Mouse (Mus musculus) MEL (cell line): ENCODE results near the gene Rps16. TPM values are rescaled to one million over a fixed set of nuclear protein-coding genes. Genes with fewer than 3 reads are reported as not detected.

Experiments
- DNase-seq: peaks from one replicate; pipeline ENCODE4 v3.0.0; 2011; ENCODE audit warnings: low read depth, low spot score
- H3K27ac ChIP-seq: 2 replicates; pipeline ENCODE4 v1.5.1; 2012; ENCODE audit warnings: low read depth, mild to moderate bottlenecking, control low read depth, low read length, moderate library complexity; ENCODE audit not compliant: control insufficient read depth
- H3K27me3 ChIP-seq, 2 experiments: fragments of 150-350 bp in 1 of 2; sonication (generic) in 1 of 2; 2 replicates each; pipeline ENCODE4 v1.6.1; 2012; ENCODE audit warnings: low read length in 2 of 2, mild to moderate bottlenecking in 2 of 2, improper control_type of control experiment in 1 of 2, moderate library complexity in 1 of 2; ENCODE audit not compliant: insufficient read depth in 2 of 2, control insufficient read depth in 1 of 2
- H3K36me3 ChIP-seq, 2 experiments: 2 replicates each; pipeline ENCODE4 v1.6.1; 2012 to 2014; ENCODE audit warnings: low read length in 2 of 2, improper control_type of control experiment in 1 of 2, inconsistent platforms in 1 of 2, mild to moderate bottlenecking in 1 of 2; ENCODE audit not compliant: insufficient read depth in 2 of 2, control insufficient read depth in 1 of 2
- H3K4me1 ChIP-seq, 2 experiments: fragments of 150-350 bp in 1 of 2; sonication (generic) in 1 of 2; 2 replicates each; pipeline ENCODE4 v1.6.1; 2012; ENCODE audit warnings: low read length in 2 of 2, improper control_type of control experiment in 1 of 2, mild to moderate bottlenecking in 1 of 2; ENCODE audit not compliant: insufficient read depth in 2 of 2, control insufficient read depth in 1 of 2
- H3K4me3 ChIP-seq, 2 experiments: fragments of 150-350 bp in 1 of 2; sonication (generic) in 1 of 2; 2 replicates each; pipeline ENCODE4 v1.5.1; 2012; ENCODE audit warnings: low read depth in 2 of 2, low read length in 2 of 2, mild to moderate bottlenecking in 2 of 2, moderate library complexity in 2 of 2, control low read depth in 1 of 2, improper control_type of control experiment in 1 of 2; ENCODE audit not compliant: control insufficient read depth in 1 of 2, insufficient read depth in 1 of 2
- H3K79me2 ChIP-seq: 2 replicates; pipeline ENCODE4 v1.6.1; 2012; ENCODE audit warnings: mild to moderate bottlenecking, low read length, moderate library complexity; ENCODE audit not compliant: control insufficient read depth, poor library complexity, insufficient read depth
- H3K9ac ChIP-seq: 2 replicates; pipeline ENCODE4 v1.6.1; 2012; ENCODE audit warnings: low read depth, mild to moderate bottlenecking, control low read depth, low read length, moderate library complexity; ENCODE audit not compliant: control insufficient read depth, poor library complexity, severe bottlenecking
- H3K9me3 ChIP-seq: fragments of 150-350 bp; sonication (generic); replicated peaks from 2 replicates; pipeline ENCODE4 v1.6.1; 2012; ENCODE audit warnings: mild to moderate bottlenecking, low read length, improper control_type of control experiment, moderate library complexity; ENCODE audit not compliant: insufficient read depth
- CHD1 ChIP-seq: IDR thresholded peaks from 2 replicates; pipeline ENCODE4 v1.6.1; 2012; ENCODE audit warnings: low read depth, mild to moderate bottlenecking, inconsistent platforms, low read length, improper control_type of control experiment
- CHD2 ChIP-seq: IDR thresholded peaks from 2 replicates; pipeline ENCODE4 v1.6.1; 2011; ENCODE audit warnings: low read length, improper control_type of control experiment
- CTCF ChIP-seq, 3 experiments: IDR thresholded peaks in 2 of 3; conservative IDR thresholded peaks in 1 of 3; 2 replicates each; pipeline ENCODE4 v1.5.1; 2011 to 2012; ENCODE audit warnings: low read length in 3 of 3, low read depth in 2 of 3, mild to moderate bottlenecking in 2 of 3, improper control_type of control experiment in 1 of 3, inconsistent platforms in 1 of 3, mixed read lengths in 1 of 3, moderate library complexity in 1 of 3; ENCODE audit not compliant: control insufficient read depth in 1 of 3, insufficient read depth in 1 of 3, poor library complexity in 1 of 3, severe bottlenecking in 1 of 3
- E2F4 ChIP-seq: IDR thresholded peaks from 2 replicates; pipeline ENCODE4 v1.6.1; 2011; ENCODE audit warnings: low read depth, low read length, improper control_type of control experiment, borderline replicate concordance
- ELF1 ChIP-seq: IDR thresholded peaks from 2 replicates; pipeline ENCODE4 v1.6.1; 2014; ENCODE audit warnings: low read depth, mild to moderate bottlenecking, inconsistent platforms, low read length, improper control_type of control experiment, moderate library complexity
- ETS1 ChIP-seq: IDR thresholded peaks from 2 replicates; pipeline ENCODE4 v1.6.1; 2012; ENCODE audit warnings: low read depth, mild to moderate bottlenecking, inconsistent platforms, low read length, improper control_type of control experiment, moderate library complexity
- GABPA ChIP-seq: IDR thresholded peaks from 2 replicates; pipeline ENCODE4 v1.6.1; 2012; ENCODE audit warnings: low read depth, mild to moderate bottlenecking, inconsistent platforms, low read length, improper control_type of control experiment, moderate library complexity
- GATA1 ChIP-seq: IDR thresholded peaks from 2 replicates; pipeline ENCODE4 v1.6.1; 2011; ENCODE audit warnings: low read depth, low read length, improper control_type of control experiment
- KAT2A ChIP-seq: conservative IDR thresholded peaks from 2 replicates; pipeline ENCODE4 v1.6.1; 2012; ENCODE audit warnings: low read depth, low read length, improper control_type of control experiment, inconsistent platforms
- MAFK ChIP-seq: IDR thresholded peaks from 2 replicates; pipeline ENCODE4 v1.6.1; 2011; ENCODE audit warnings: low read depth, mild to moderate bottlenecking, low read length, improper control_type of control experiment, borderline replicate concordance
- MAZ ChIP-seq: IDR thresholded peaks from 2 replicates; pipeline ENCODE4 v1.6.1; 2012; ENCODE audit warnings: low read depth, mild to moderate bottlenecking, inconsistent platforms, low read length, improper control_type of control experiment
- MXI1 ChIP-seq: IDR thresholded peaks from 2 replicates; pipeline ENCODE4 v1.6.1; 2011; ENCODE audit warnings: mild to moderate bottlenecking, low read depth, low read length, improper control_type of control experiment
- NELFE ChIP-seq: IDR thresholded peaks from 2 replicates; pipeline ENCODE4 v1.6.1; 2011; ENCODE audit warnings: low read depth, low read length, improper control_type of control experiment
- NRF1 ChIP-seq: IDR thresholded peaks from 2 replicates; pipeline ENCODE4 v1.6.1; 2014; ENCODE audit warnings: low read depth, mild to moderate bottlenecking, inconsistent platforms, low read length, improper control_type of control experiment, moderate library complexity; ENCODE audit not compliant: poor library complexity, insufficient read depth, severe bottlenecking
- POLR2A ChIP-seq, 2 experiments: IDR thresholded peaks; 2 replicates each; pipeline ENCODE4 v1.6.1; 2011 to 2012; ENCODE audit warnings: low read length in 2 of 2, mild to moderate bottlenecking in 2 of 2, control low read depth in 1 of 2, improper control_type of control experiment in 1 of 2, low read depth in 1 of 2, moderate library complexity in 1 of 2; ENCODE audit not compliant: control insufficient read depth in 1 of 2, insufficient read depth in 1 of 2, poor library complexity in 1 of 2
- POLR2AphosphoS2 ChIP-seq: IDR thresholded peaks from 2 replicates; pipeline ENCODE4 v1.6.1; 2011; ENCODE audit warnings: low read length, improper control_type of control experiment
- POLR2AphosphoS5 ChIP-seq: IDR thresholded peaks from 2 replicates; pipeline ENCODE4 v1.6.1; 2012; ENCODE audit warnings: low read depth, borderline replicate concordance, mild to moderate bottlenecking, inconsistent platforms, low read length, moderate library complexity, mixed read lengths
- RAD21 ChIP-seq: IDR thresholded peaks from 2 replicates; pipeline ENCODE4 v1.6.1; 2011; ENCODE audit warnings: mild to moderate bottlenecking, low read depth, low read length, improper control_type of control experiment
- RCOR1 ChIP-seq: IDR thresholded peaks from 2 replicates; pipeline ENCODE4 v1.6.1; 2012; ENCODE audit warnings: low read depth, mild to moderate bottlenecking, inconsistent platforms, low read length, improper control_type of control experiment
- TAL1 ChIP-seq: IDR thresholded peaks from 2 replicates; pipeline ENCODE4 v1.6.1; 2012; ENCODE audit warnings: mild to moderate bottlenecking, inconsistent platforms, low read length, moderate library complexity, mixed read lengths
- UBTF ChIP-seq: IDR thresholded peaks from 2 replicates; pipeline ENCODE4 v1.6.1; 2012; ENCODE audit warnings: low read depth, mild to moderate bottlenecking, inconsistent platforms, low read length, improper control_type of control experiment, moderate library complexity, borderline replicate concordance; ENCODE audit not compliant: insufficient read depth
- USF2 ChIP-seq, 2 experiments: IDR thresholded peaks; 2 replicates each; pipeline ENCODE4 v1.6.1; 2011 to 2012; ENCODE audit warnings: improper control_type of control experiment in 2 of 2, low read length in 2 of 2, borderline replicate concordance in 1 of 2, inconsistent platforms in 1 of 2, low read depth in 1 of 2, mild to moderate bottlenecking in 1 of 2; ENCODE audit not compliant: insufficient read depth in 1 of 2
- ZKSCAN1 ChIP-seq: IDR thresholded peaks from 2 replicates; pipeline ENCODE4 v1.6.1; 2012; ENCODE audit warnings: low read depth, mild to moderate bottlenecking, inconsistent platforms, low read length, improper control_type of control experiment, moderate library complexity
- ZNF384 ChIP-seq: IDR thresholded peaks from 2 replicates; pipeline ENCODE4 v1.6.1; 2012; ENCODE audit warnings: low read depth, mild to moderate bottlenecking, inconsistent platforms, low read length, improper control_type of control experiment
- polyA plus RNA-seq, 2 experiments: library from polyadenylated mRNA; stranded (reverse) in 1 of 2; unstranded in 1 of 2; fragments of >175 nt in 1 of 2; fragments of >200 nt in 1 of 2; gene quantifications; 2 replicates each; pipeline versions ENCODE4 v1.2.1 to v1.2.4; 2012; ENCODE audit warnings: low replicate concordance in 2 of 2, low read depth in 1 of 2; ENCODE audit not compliant: insufficient read length in 2 of 2, insufficient read depth in 1 of 2, missing spikeins in 1 of 2
- total RNA-seq: library from RNA; depleted of rRNA; stranded (reverse); fragments of 300-350 nt; gene quantifications from 2 replicates; pipeline ENCODE4 v1.2.3, GENCODE M21; 2012

Gene Rps16
- total and polyA plus RNA-seq, 3 experiments, result 1,661 to 2,343 (median 1,740) TPM

- no peak overlapping the region for H3K4me3 ChIP-seq
- peaks cover 9 to 11% of the 10 kb centered on the region in 2 experiments for H3K36me3 ChIP-seq
- H3K27ac ChIP-seq, result no peak overlapping the region
- H3K9me3 ChIP-seq, result no peaks in the 10 kb centered on the region
- H3K79me2 ChIP-seq, result peaks cover 50% of the 10 kb centered on the region
- 0 out of 4 replicates have a peak, but pooled peaks cover 0 to 6% of the 10 kb centered on the region in 2 experiments for H3K4me1 ChIP-seq
- TF ChIP-seq UBTF (no peak), ETS1 (no peak), RCOR1 (no peak), GABPA (no peak), POLR2A (IDR thresholded peaks at IDR 0.05; ENCODE audit: control insufficient read depth in 1 of 2, insufficient read depth in 1 of 2, low read depth in 1 of 2, low read length in 2 of 2, poor library complexity in 1 of 2) (no peak), ZNF384 (no peak), RAD21 (no peak), ZKSCAN1 (no peak), TAL1 (no peak), MXI1 (no peak), CHD1 (no peak), POLR2AphosphoS2 (no peak)
- TF ChIP-seq, all 39 proteins: peak for 0
- Histone ChIP-seq H3K27me3 (no peaks in the 10 kb centered on the region), H3K9ac (no peak overlapping the region)
- DNase-seq, result no peak
These were observed 15.9 kb upstream of the Rps16 start for GRCm38 (mm10) chr7:28334534-28334933.

DNA sequence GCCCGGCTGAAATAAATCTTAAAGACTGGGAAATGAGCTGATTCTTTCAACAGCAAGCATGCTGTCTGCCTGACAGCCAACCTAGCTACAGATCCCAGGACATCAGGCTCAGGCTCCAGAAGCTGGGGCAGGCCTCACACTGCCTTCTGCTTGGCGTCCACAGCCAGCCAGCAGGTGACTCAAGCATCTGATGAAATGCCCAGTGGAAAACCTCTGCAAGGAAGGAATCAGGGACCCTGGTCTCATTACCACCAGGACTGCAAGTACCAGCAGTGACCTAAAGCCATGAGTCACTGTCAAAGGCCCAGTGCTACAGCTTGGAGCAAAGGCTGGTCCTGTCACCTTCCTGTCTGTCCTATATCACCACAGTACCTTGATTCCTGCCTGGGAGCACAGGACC is 15.0 kb upstream of the Rps16 start:
- Histone ChIP-seq H3K9me3 (no peaks in the 10 kb centered on the region), H3K27me3 (no peaks in the 10 kb centered on the region), H3K4me3 (no peak overlapping the region), H3K36me3 (peaks cover 9 to 11% of the 10 kb centered on the region in 2 experiments), H3K9ac (no peak overlapping the region), H3K4me1 (0 out of 4 replicates have a peak, but pooled peaks cover 0 to 6% of the 10 kb centered on the region in 2 experiments), H3K79me2 (peaks cover 50% of the 10 kb centered on the region), H3K27ac (no peak overlapping the region)
- DNase-seq, result no peak
- TF ChIP-seq GATA1 (no peak), CHD2 (no peak), CTCF (IDR thresholded peaks at IDR 0.05 in 2 of 3, conservative IDR thresholded peaks at IDR 0.05 in 1 of 3; ENCODE audit: control insufficient read depth in 1 of 3, insufficient read depth in 1 of 3, low read depth in 2 of 3, low read length in 3 of 3, poor library complexity in 1 of 3, severe bottlenecking in 1 of 3) (no peak), ELF1 (no peak), NELFE (no peak), POLR2AphosphoS5 (no peak), MAZ (no peak), NRF1 (no peak), MAFK (no peak), RAD21 (no peak), TAL1 (no peak), KAT2A (no peak), E2F4 (no peak), USF2 (IDR thresholded peaks at IDR 0.05; ENCODE audit: borderline replicate concordance in 1 of 2, insufficient read depth in 1 of 2, low read depth in 1 of 2, low read length in 2 of 2) (no peak), ZKSCAN1 (no peak)
